Mouse (Mus musculus) embryonic fibroblast, embryonic 13.5 days (primary cell): ENCODE measurements around the gene Nid1. TPM values are rescaled to one million over a fixed set of nuclear protein-coding genes. Genes with fewer than 3 reads are reported as not detected.

Experiments used
- H3K27ac ChIP-seq: 2 replicates; pipeline ENCODE4 v1.5.1; 2012; ENCODE audit warnings: low read length, control low read depth, inconsistent platforms; ENCODE audit not compliant: insufficient read depth
- H3K4me1 ChIP-seq: 2 replicates; pipeline ENCODE4 v1.6.1; 2011; ENCODE audit warnings: low read length; ENCODE audit not compliant: control insufficient read depth, insufficient read depth
- H3K4me3 ChIP-seq: 2 replicates; pipeline ENCODE4 v1.5.1; 2011; ENCODE audit warnings: mild to moderate bottlenecking, control low read depth, low read length; ENCODE audit not compliant: insufficient read depth
- CTCF ChIP-seq: IDR thresholded peaks from 2 replicates; pipeline ENCODE4 v1.5.1; 2011; ENCODE audit warnings: mild to moderate bottlenecking, control low read depth, low read length, moderate library complexity, borderline replicate concordance; ENCODE audit not compliant: insufficient read depth
- POLR2A ChIP-seq: IDR thresholded peaks from 2 replicates; pipeline ENCODE4 v1.6.1; 2011; ENCODE audit warnings: low read depth, mild to moderate bottlenecking, control low read depth, low read length, moderate library complexity
- polyA plus RNA-seq: library from polyadenylated mRNA; stranded (reverse); fragments of >200 nt; gene quantifications from 2 replicates; pipeline ENCODE4 v1.2.4, GENCODE M21; 2011; ENCODE audit warnings: low read depth; ENCODE audit not compliant: missing spikeins, insufficient read length

The Nid1 gene
- polyA plus RNA-seq, 1 experiment, result 407 TPM

GRCm38 (mm10) chr13:13493517-13493916 is 56.2 kb downstream of the Nid1 start:
- no peak overlapping the region for H3K4me3 ChIP-seq
- peaks cover 9% of the 10 kb centered on the region; the same call in 1 of the 2 replicates for H3K4me1 ChIP-seq
- no peak overlapping the region for H3K27ac ChIP-seq
- TF ChIP-seq CTCF (no peak), POLR2A (no peak)

- Histone ChIP-seq H3K27ac (no peak overlapping the region), H3K4me3 (no peak overlapping the region), H3K4me1 (peaks cover 5% of the 10 kb centered on the region; the same call in 1 of the 2 replicates)
- TF ChIP-seq CTCF (no peak), POLR2A (no peak)
Observed at GRCm38 (mm10) chr13:13498022-13498421, 60.7 kb downstream of the Nid1 start.

- Histone ChIP-seq H3K4me3 (no peak overlapping the region), H3K4me1 (peaks cover 10% of the 10 kb centered on the region), H3K27ac (peak overlapping the region; percentile 97; the same call in 1 of the 2 replicates)
- TF ChIP-seq POLR2A (no peak), CTCF (no peak)
Observed at GRCm38 (mm10) chr13:13502406-13502805, 65.1 kb downstream of the Nid1 start.

- Histone ChIP-seq H3K27ac (peak overlapping the region; percentile 97), H3K4me3 (no peak overlapping the region), H3K4me1 (peaks cover 10% of the 10 kb centered on the region)
- TF ChIP-seq CTCF (no peak), POLR2A (no peak)
Observed at GRCm38 (mm10) chr13:13503695-13504386, 66.5 kb downstream of the Nid1 start.

- TF ChIP-seq POLR2A (no peak), CTCF (no peak)
Observed at GRCm38 (mm10) chr13:13505063-13505462, 67.7 kb downstream of the Nid1 start.

GRCm38 (mm10) chr13:13506556-13506955 is 69.2 kb downstream of the Nid1 start:
- no peak for TF ChIP-seq POLR2A
- no peak for TF ChIP-seq CTCF
- Histone ChIP-seq H3K4me3 (no peak overlapping the region), H3K27ac (no peak overlapping the region), H3K4me1 (peaks cover 10% of the 10 kb centered on the region)

More at GRCm38 (mm10) chr13:13505063-13505462, 67.7 kb downstream of the Nid1 start:
- H3K4me1 ChIP-seq, result peaks cover 10% of the 10 kb centered on the region
- H3K27ac ChIP-seq, result peak overlapping the region; percentile 97
- no peak overlapping the region for H3K4me3 ChIP-seq

GRCm38 (mm10) chr13:13514861-13515260 is 77.5 kb downstream of the Nid1 start:
- no peak overlapping the region for H3K27ac ChIP-seq
- H3K4me1 ChIP-seq, result no peaks in the 10 kb centered on the region
- no peak for TF ChIP-seq POLR2A
- no peak for TF ChIP-seq CTCF
- H3K4me3 ChIP-seq, result no peak overlapping the region

GRCm38 (mm10) chr13:13516376-13517225 is 79.2 kb downstream of the Nid1 start:
- Histone ChIP-seq H3K4me3 (no peak overlapping the region), H3K4me1 (no peaks in the 10 kb centered on the region), H3K27ac (no peak overlapping the region)
- TF ChIP-seq POLR2A (no peak), CTCF (peak; percentile 92)

- Histone ChIP-seq H3K4me1 (no peaks in the 10 kb centered on the region), H3K4me3 (no peak overlapping the region), H3K27ac (no peak overlapping the region)
- TF ChIP-seq CTCF (no peak), POLR2A (no peak)
Observed at GRCm38 (mm10) chr13:13518114-13518513, 80.8 kb downstream of the Nid1 start.

GRCm38 (mm10) chr13:13520436-13520835 is 83.1 kb downstream of the Nid1 start:
- H3K4me1 ChIP-seq, result no peaks in the 10 kb centered on the region
- no peak overlapping the region for H3K4me3 ChIP-seq
- TF ChIP-seq POLR2A (no peak), CTCF (no peak)
- H3K27ac ChIP-seq, result no peak overlapping the region
